Mouse (Mus musculus) right cerebral cortex, postnatal 4 days (tissue): Measurements from ENCODE around the gene Hecw2.

Experiments used
- DNase-seq: peaks from one replicate; pipeline ENCODE4 v3.0.0-alpha.2; 2022

Hecw2 gene

DNA sequence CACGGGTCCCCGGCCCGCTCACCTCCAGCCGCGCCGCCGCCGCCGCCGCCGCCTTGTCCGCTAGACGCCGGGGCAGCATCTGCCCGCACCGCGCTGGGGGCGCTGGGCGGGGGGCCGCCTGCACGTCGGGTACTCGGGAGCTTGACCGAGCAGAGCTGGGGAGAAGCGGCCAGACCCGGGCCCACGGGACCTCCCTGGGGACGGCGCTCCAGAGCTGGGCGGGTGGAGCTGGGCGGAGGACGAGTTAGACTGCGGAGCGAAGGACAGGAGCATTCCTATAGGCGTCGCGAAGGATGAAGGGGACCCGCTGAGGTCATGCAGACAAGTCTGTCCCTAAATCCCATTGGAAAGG lies at the start of gene Hecw2:
TSS of gene Hecw2 (minus strand) at position 215 of the 352 bp plus-strand sequence.
- peak; percentile 59 for DNase-seq

DNA sequence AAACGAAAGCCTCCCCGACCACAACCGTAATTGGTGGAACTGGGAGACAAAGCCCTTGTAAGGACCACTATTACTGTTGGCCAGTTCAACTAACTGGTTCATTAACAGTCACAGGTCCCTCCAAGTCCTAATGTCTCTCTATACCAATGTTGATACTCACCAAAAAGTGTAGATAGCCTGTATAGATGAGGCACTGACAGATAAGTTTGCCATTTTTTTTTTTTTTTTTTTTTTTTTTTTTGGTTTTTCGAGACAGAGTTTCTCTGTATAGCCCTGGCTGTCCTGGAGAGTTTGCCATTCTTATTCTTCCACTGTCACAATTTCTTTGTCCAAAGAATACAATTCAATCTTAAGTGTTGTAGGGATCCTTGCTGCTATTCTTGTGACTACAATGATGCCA lies 47.8 kb upstream of the Hecw2 start:
- DNase-seq, result no peak

DNA sequence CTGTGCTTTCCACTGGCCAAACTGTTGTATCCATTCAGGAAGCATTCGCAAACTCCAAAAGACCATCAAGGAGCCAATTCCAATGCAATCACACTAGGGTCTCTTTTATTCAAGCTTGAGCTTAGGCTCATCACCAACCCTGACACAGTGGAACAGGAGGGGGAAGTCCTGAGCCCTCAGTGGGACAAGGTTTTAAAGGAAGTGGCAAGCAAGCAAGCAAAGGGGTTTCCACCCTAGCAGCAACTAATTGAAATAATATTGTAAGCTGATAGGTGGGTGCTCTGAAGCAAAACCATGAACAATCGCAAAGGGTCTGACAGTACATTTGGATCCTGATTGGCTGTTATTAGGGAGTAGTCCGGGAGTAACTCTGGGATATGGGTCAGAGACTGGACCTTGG lies 25.3 kb upstream of the Hecw2 start:
- DNase-seq, result no peak

DNA sequence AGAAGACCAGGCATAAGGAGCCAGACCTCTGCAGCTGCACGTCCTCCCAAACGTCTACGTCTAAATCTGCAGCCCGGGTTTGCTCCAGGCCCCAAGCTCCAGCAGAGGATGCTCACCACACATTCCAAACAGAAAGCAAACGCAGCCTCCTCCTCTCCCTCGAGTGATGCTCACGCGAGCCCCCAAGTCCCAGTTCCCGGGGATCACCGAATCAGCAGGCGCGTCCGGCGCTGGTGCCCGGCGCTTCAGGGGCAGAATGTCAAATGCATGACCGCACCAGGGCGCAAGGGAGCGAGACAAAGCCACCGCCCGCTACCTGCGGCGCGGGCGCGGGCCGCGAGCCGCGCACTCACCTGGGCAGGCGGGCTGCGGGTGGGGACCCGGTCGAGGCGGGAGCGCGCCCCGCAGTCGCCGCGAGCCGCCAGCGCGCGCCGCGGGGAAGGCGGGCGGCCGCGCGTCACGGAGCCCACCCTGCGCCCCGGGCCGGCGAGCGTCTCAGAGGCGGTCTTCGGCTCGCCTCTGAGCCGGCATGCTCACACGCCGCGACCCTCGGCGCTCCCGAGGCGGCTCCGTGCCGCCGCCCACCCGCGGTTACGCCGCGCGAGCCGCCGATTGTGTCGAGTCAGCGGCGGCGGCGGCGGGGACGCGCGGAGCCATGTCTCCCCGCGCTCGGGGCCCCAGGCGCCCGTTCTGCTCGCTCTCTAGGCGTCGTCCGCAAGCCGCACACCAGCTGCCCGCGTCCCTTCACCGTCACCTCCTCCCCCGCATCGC lies 600 bp downstream of the Hecw2 start:
- DNase-seq, result peak; percentile 62

DNA sequence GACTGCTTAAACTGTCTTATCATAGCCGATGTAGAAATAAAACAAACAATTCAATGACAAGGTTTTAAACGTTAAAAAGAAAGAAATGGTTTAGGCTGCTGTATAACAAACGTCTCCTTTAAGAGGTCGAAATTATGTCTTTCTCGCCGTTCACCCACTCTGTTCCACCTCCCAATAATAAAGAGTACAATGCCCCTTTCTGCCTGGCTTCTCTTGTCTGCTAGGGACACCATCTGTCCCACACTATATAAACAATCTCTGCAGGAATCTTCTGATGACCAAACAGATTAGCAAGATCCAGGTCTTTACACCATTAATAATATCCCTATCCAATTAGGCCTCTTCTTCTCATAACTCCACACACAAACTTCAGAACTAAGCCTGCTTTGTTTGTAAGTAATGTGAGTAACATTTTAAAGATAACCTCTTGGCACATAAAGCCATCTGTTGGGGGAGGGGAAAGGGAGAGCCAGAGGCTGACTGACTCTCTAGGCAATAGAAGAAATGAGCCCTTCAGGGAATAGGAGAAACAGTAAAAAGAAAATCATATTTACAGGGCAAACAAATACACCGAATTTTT lies 1.7 kb downstream of the Hecw2 start:
- no peak for DNase-seq

DNA sequence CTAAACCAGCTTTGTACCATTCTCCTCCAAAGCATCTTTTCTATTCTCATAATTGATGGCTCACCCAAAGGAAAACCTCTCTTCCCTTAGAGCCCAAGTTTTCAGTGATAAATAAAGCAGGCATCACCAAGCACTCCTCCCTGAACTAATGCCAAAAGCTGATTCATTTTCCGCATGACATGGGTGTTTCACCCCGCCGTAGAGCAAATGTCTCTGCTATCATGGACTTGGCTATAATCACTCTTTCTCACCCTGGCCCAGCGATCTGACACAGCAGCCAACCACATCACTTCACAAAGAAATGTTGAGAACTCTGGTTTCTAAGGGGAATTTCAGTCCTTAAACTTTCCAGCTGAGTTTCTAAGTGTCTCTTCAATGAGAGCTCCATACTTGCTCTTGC lies 7.4 kb downstream of the Hecw2 start:
- no peak for DNase-seq

DNA sequence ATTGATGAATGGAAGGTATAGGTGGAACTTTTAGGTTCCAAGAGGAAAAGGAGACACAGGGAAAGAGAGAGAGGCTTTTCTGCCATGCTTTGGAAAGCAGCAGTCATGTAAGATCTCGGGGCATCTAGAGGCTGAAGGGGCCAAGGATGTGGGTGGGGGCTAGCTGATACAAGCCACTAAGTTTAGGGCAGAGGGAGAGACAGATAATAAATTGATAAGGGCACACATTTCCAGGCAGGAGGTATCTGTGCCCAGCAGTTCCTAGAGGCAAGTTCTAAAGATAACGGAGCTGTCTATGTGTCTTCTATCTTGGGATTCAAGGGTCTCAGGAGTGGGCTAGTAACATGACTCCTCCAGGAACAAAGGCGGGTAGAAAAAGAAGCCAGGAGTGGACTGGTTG lies 8.6 kb downstream of the Hecw2 start:
- no peak for DNase-seq

DNA sequence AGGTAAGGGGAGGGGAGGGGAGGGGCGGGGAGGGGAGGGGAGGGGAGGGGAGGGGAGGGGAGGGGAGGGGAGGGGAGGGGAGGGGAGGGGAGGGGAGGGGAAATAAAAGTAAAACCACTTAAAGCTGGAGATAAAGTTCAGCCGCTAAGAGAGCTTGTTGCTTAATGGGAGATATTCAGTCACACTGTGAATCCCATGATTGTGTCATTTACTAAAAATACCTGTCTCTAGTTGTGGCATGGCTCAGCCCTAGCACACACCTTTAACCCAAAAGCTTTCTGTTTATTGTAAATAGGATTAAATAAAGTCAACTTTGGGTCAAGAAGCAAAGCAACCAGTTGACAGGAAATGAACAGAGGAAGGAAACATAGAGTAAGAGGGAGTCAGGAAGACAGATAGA lies 14.3 kb downstream of the Hecw2 start:
- no peak for DNase-seq

DNA sequence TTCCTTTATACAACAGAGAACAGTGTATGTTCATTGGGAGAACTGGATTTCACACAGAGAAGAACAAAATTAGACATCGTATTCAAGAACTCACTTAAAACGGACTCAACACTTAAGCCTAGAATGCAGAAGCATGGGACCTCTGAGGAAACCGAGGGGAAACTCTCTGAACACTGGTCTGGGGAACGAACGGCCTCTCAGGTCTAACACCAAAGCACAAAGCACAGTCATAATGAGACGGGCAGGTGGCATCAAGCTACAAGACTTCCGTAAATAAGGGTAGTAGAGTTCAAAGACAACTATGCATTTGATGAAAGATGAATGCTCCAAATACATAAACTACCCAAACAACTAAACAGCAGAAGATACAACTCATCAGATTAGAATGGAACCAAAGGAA lies 15.8 kb downstream of the Hecw2 start:
- no peak for DNase-seq

DNA sequence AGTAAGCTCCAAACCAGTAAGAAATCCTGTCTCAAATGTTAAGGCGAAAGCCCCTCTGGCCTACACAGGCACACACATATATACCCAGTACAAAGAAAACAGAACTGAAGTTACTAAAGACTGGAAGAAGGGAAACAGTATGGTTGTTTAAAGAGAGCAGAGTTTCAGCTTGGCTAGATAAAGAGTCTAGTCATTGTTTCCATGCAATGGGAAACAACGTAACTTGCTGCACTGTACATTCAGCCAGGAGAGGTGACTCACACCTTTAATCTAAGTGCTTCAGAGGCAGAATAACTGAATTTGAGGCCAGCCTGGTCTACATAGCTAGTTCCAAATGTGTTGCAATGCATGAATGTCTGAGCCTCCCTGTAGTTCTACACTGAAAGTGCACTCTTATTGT lies 18.4 kb downstream of the Hecw2 start:
- no peak for DNase-seq

DNA sequence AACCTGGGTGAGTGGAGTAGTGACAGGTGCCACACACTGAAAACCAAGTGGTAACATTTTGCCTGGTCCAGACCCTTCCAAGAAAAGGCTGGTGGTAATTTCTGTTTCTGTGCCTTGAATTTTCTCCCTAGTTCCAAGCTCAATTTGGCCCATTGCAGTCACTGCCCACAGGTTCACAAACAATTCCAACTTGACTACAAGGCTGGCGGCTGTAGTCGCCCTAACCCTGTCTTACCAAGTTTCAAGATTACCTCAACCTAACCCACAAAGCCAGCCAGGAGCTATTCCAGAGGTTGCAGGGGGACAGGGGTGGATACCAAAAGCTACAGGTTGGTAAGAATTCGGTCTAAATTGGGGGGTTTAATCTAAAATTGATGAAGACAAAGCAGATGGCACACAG lies 27.0 kb downstream of the Hecw2 start:
- no peak for DNase-seq

DNA sequence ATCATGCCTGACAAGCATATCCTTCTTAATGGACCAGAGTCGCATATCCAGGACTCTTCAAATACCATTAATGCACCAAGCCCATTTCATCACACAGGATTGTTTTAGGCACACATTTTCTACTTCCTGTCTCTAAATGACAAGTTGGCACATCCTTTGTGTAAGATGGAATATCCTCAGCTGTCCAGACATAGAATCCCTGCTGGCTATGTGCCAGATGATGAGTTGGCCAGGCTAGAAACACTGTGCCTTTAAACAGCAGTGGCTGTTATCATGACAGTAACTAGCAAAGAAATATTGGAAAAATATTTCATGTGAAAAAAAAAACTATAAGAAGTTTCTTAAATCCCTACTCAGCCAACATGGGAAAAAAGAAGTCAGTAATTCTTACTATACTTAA lies 35.4 kb downstream of the Hecw2 start:
- no peak for DNase-seq

DNA sequence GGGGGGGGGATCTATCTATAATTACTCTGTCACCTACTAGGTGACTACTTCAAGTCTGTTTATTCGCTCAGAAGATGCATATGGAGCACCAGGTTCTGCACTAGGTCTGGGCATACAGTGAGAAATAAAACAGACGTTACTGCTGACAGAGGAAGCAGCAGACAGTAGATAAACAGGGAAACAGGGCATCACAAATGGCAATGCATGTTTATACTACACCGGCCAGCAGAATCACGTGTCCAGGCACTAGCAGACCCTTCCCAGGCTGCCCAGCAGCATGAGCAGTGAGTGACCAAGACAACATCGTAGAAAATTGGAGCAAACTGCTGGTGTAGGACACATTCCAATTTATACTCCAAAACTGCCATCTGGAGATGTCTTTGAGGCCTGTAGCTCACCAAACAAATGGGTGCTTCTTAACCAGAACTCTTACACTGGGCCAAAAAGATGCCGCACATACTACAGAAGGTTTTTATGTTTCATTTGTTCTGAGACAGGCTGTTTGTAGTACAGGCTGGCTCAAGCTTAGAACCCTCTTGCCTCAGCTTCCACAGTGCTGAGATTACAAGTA lies 41.7 kb downstream of the Hecw2 start:
- DNase-seq, result no peak

DNA sequence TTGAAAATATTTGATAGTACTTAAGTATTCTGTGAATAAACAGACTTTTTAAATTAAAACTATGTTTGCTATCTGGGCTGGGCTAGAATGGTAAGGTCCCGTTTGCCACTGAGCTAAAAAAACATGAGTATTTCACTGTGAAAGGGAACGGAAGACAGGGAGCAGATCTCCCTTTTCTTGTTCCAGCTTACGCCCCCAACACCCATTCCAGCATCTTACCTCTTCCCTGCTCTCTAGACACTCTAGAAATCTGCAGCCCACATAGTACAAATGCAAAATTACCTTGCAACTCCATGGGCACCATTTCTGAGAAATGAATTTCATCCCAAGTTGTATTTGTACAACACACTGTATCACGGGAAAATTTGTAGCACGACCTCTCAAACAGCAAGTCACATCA lies 49.9 kb downstream of the Hecw2 start:
- no peak for DNase-seq

DNA sequence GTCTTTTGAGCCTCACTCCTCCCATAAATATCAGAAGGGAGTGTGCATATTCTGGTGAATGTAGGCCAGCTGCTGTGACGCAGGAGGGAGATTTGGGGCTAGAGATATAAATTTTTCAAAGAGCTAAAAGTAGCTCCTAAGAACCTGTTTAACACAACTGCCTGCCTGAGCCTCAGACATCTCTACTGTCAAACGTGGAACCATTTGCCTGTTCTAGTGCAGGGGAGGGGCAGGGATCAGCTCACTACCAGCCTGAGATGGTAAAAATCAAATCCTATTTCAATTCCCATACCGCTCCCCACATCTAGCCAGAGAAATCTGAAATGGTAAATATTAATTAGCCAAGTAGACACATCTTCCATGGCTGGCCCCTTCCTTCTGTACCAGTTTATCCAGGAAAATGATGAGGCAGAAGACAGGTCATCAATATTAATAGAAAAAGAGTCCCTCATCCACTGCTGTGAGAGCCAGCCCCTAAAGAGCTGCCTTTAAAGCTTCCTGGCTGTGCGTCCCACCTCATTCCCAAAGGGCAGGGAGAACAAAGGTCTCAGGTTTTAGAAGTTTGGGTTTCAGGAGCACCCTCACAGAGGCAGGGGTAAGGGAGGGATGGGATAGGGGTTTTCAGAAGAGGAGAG lies 61.0 kb downstream of the Hecw2 start:
- no peak for DNase-seq

DNA sequence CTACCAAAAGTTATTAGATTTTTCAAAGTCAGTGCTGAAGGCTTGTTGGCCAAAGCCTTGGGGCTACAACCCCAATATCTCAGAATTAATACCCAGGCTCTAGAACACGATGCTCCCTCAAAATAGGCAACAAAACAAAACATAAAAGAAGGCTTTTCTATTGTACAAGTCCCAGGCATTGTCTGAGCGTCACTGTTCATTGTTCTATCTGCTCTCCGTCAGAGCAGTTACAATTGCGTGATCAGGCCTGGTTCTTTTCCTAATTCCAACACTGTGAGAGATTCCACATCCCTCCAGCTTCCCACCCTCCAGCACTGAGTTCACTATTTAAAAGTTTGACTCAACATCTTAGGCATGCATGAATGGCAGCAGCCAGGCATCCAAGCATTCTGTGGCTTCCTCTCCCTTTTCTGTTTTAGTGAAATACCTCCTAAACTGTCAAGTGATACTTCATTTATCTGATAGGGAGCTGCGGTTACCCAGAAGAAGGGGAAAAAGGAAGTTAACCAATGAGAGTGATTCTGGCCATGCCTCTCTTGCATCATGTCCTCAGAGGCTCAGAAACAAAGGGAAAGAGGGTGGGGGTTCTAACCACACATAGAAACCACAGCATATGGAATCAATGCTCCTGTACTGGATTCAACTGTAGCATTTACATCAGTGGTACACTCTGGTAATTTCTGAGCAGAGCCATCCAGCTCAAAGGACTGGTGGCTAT lies 66.1 kb downstream of the Hecw2 start:
- DNase-seq, result no peak

DNA sequence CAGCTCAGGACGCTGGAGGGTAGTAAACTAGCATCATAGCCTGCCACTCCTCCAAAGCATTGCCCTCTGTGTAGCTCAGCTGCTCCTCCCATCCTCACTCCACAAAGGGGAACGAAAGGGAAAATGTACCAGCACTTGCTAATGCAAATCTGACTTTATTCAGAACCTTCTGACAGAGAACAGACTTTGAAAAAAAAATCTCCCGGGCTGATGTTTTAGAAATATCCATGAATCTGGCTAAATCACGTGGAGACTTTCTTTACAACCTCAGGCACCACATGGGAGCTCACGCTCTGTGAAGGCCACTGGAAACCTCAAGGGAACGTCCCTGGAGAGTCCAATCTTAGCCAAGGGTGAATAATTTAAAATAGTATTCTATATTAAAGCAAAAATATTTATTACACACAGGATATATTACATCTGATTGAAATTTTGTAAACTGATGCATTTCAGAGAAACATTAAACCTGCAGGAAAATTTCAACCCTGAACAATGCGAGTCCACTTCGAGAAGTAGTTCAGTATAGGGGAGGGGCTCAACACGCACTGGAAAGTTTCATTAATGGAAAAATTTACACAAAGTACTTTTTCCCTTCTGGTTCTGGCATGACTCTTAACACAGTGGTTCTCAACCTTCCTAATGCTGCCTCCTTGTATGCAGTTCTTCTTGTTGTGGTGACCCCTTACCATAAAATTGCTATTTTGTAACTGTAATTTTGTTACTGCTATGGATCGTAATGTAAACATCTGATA lies 67.8 kb downstream of the Hecw2 start:
- DNase-seq, result no peak

DNA sequence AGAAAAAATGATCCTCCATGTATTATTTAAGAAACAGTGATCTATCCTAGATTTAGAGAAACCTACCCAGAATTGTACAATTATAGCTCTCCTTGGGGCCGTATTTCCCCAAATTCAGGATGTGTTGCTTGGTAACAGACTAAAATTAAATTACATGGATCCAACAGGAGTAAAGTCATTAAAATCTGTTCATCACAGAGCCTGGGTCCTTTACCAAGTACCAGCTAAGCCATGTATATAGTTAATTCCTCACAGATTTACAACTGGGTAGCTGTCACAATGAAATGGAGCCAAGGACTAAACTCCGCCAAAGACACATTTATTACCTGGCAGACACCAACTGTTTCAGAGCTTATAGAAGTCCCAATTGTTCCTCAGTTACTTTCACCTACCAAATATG lies 72.4 kb downstream of the Hecw2 start:
- no peak for DNase-seq

DNA sequence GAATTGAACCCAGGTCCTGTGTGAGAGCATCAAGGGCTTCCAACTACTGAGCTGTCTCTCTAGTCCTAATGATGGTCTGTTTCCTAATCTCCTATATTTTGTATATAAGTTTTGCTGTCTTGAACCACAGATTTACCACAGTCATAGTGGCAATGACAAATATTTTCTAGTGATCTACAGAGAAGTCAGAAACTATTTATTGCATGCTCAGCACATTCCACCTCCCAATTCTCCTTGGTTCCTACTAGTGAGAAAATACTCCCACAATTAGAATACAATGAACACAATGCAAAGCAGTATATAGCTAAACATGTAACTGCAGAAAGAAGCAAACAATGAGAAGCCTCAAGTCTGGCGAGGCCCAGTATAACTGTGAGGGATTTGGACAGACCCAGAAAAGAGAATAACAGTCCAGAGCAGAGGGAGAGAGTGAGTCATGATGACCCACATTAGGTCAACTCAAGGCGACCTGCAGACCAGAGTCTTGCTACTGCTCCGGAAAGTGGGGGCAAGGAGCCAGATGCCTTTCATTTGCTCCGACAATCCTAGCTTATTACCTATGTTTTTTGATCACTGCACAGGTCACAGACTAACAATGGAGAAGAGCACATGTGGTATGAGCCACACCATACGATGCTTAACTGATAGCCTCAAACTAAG lies 73.8 kb downstream of the Hecw2 start:
- DNase-seq, result no peak

DNA sequence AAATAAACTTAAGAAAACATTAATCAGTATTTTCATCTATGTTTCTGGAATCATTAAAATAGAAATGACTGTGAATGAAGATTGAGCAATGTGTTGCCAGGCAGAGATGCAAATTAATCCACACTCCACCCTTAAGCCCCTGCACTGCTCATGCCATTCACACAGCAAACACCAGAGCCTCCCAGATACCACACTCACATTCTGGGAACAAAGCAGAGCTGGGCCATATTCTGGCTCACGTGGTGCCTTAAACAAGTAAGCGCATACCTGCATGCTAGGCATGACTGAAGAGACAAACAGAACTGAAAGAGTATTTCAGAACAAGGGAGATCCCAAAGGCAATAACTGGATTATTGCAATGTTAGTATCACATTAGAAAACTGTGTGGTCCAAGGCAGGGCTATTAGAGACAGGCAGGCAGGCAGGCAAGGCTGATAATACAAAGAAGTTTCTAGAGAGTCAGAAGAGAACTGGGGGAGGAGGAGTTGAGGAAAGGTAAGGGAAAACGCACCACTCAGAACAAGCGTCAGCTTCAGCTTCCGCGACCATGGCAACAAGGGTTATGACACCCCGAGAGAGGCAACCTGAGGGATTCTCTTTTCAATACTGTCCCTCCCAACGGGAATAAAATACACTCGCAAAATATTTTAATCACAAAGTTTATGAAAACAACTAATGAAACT lies 75.2 kb downstream of the Hecw2 start:
- no peak for DNase-seq

DNA sequence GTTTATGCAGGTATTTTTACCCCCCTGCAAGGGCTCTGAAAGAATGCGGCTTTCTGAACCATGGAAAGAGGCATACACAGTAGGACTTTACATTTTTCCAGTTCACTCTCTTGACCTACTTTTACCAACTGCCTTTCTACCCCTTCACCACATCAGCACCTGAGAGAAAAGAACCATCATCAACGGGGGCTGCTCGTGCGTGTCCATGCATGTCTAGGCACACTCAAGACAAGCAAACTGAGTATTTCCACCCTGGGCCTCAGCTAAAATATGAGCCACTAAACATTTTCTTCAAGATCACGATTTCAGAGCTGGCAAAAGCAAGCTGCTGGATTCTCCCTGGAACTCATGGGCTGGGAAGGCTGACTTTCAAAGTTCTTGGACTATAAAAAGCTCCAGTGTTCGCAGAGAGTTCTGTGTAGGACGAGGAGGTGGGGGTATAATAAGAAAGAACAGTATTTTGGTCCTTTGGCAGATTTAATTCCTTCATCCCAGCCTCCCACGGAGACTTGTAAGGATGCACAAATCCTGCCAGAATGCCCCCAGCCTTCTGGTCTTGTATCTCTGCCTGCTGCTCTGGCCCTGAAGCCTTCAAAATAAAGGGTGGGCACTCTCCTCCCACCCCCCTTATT lies 76.5 kb downstream of the Hecw2 start:
- no peak for DNase-seq
